Mouse (Mus musculus) kidney, embryonic 14.5 days (tissue): ENCODE measurements at regions not wholly inside any gene's neighbourhood (a gene's known extent, or its start where the extent isn't known, plus 50 kb on each side); places are given as distances from the start of the nearest gene placed in this dataset.
"Not testable (repeated sequence)": the region's sequence is repeated elsewhere in the genome, so short reads cannot be mapped to it uniquely, and the experiment has no call there.

Source experiments
- ATAC-seq: fragments of 200-750 bp; cut with Nextera tagmentation; 2 replicates; pipeline ENCODE4 v1.8.0; 2017; ENCODE audit warnings: moderate number of reproducible peaks, mild to moderate bottlenecking, moderate TSS enrichment, moderate library complexity; ENCODE audit not compliant: low FRiP score, low TSS enrichment
- H3K27ac ChIP-seq: fragments of 300-500 bp; sonication (generic); 2 replicates; pipeline ENCODE4 v1.5.1; 2014; ENCODE audit warnings: low read depth, mild to moderate bottlenecking, low read length, moderate library complexity, mixed read lengths
- H3K27me3 ChIP-seq: fragments of 300-500 bp; sonication (generic); 2 replicates; pipeline ENCODE4 v1.6.1; 2014; ENCODE audit warnings: mild to moderate bottlenecking, low read length; ENCODE audit not compliant: control insufficient read depth, insufficient read depth
- H3K36me3 ChIP-seq: fragments of 300-500 bp; sonication (generic); 2 replicates; pipeline ENCODE4 v1.6.1; 2014; ENCODE audit warnings: low read length, mixed read lengths; ENCODE audit not compliant: control insufficient read depth, insufficient read depth
- H3K4me1 ChIP-seq: fragments of 300-500 bp; sonication (generic); 2 replicates; pipeline ENCODE4 v1.6.1; 2014; ENCODE audit warnings: low read length, mixed read lengths; ENCODE audit not compliant: control insufficient read depth, insufficient read depth
- H3K4me2 ChIP-seq: fragments of 300-500 bp; sonication (generic); replicated peaks from 2 replicates; pipeline ENCODE4 v1.6.1; 2014; ENCODE audit warnings: low read depth, mild to moderate bottlenecking, low read length
- H3K4me3 ChIP-seq: fragments of 300-500 bp; sonication (generic); 2 replicates; pipeline ENCODE4 v1.5.1; 2014; ENCODE audit warnings: mild to moderate bottlenecking, low read length
- H3K9ac ChIP-seq: fragments of 300-500 bp; sonication (generic); 2 replicates; pipeline ENCODE4 v1.6.1; 2014; ENCODE audit warnings: low read depth, mild to moderate bottlenecking, low read length, moderate library complexity
- H3K9me3 ChIP-seq: fragments of 300-500 bp; sonication (generic); 2 replicates; pipeline ENCODE4 v1.6.1; 2016; ENCODE audit warnings: low read length; ENCODE audit not compliant: control insufficient read depth
- WGBS: fragments of 180-500 bp; shearing (Covaris S2); extraction: QIAGEN DNeasy Blood & Tissue Kit; methylation state at CpG from one replicate; pipeline ENCODE4 v1.1.7; 2014; 5-methylcytosine and 5-hydroxymethylcytosine counted together

DNA sequence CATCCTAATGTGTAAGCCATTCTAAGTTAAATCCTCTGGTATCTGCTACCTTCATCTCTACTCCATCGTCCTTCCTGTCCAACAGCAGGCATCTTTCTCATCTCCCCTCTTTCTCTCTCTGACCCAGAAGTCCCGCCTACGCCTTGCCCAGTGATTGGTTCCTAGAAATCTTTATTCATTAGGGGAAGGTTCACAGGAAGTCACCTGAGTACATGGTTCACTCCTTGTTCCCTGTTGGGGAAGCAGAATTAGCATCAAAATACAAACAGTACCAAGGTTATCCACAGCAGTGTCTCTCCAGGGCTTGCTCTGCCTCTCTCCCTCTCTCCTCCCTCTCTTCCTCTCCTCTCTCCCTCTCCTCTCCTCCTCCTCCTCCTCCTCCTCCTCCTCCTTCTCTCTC is 319.4 kb downstream of the Nkx6-1 start:
- no peaks in the 10 kb centered on the region for H3K4me1 ChIP-seq
- no peak overlapping the region for H3K4me2 ChIP-seq
- H3K4me3 ChIP-seq, result no peak overlapping the region
- no peak overlapping the region for H3K9ac ChIP-seq
- H3K27ac ChIP-seq, result no peak overlapping the region
- no peaks in the 10 kb centered on the region for H3K36me3 ChIP-seq
- no peak for ATAC-seq
- 80% methylated on average over 3 of the region's 3 CpGs for WGBS
- H3K9me3 ChIP-seq, result no peaks in the 10 kb centered on the region
- no peaks in the 10 kb centered on the region for H3K27me3 ChIP-seq

GRCm38 (mm10) chr5:101336361-101336760 is 328.4 kb downstream of the Nkx6-1 start:
- H3K27ac ChIP-seq, H3K9me3 ChIP-seq, ATAC-seq, H3K36me3 ChIP-seq, H3K4me2 ChIP-seq, H3K27me3 ChIP-seq, H3K4me3 ChIP-seq, H3K9ac ChIP-seq, H3K4me1 ChIP-seq: not testable (repeated sequence)
- WGBS, result no CpG with 5 or more reads among the region's 1 CpGs

DNA sequence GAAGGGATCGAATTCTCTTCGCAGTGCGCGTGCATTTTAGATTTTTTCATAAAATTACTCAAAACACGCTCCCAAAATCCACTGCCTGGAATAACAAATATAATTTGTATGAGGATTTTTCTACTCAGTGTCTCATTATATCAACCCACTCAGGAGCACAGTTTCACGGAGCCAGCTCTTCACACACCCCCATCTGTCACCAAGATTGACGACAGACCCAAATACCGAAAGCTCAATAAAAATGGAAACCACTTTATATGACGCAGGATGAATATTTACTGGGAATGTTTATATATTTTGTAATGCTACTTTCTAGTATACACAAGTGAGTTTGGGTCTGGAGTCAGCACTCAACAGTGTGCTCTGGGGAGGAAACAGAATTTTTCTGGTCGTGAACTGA is 333.0 kb downstream of the Nkx6-1 start:
- 79% methylated on average over 10 of the region's 10 CpGs for WGBS
- no peaks in the 10 kb centered on the region for H3K27me3 ChIP-seq
- H3K4me2 ChIP-seq, result no peak overlapping the region

GRCm38 (mm10) chr5:101326122-101326521 is 338.7 kb downstream of the Nkx6-1 start:
- no peak for ATAC-seq
- Histone ChIP-seq H3K27ac (no peak overlapping the region), H3K36me3 (no peaks in the 10 kb centered on the region), H3K27me3 (peaks cover 10% of the 10 kb centered on the region), H3K9me3 (no peaks in the 10 kb centered on the region), H3K4me3 (no peak overlapping the region), H3K4me2 (no peak overlapping the region), H3K9ac (no peak overlapping the region), H3K4me1 (no peaks in the 10 kb centered on the region)
- WGBS, result 43% methylated on average over 4 of the region's 4 CpGs

More for the DNA sequence above, 333.0 kb downstream of the Nkx6-1 start:
- H3K27ac ChIP-seq, result no peak overlapping the region
- no peak for ATAC-seq
- H3K4me3 ChIP-seq, result no peak overlapping the region
- no peaks in the 10 kb centered on the region for H3K36me3 ChIP-seq
- H3K4me1 ChIP-seq, result no peaks in the 10 kb centered on the region
- no peak overlapping the region for H3K9ac ChIP-seq
- no peaks in the 10 kb centered on the region for H3K9me3 ChIP-seq

DNA sequence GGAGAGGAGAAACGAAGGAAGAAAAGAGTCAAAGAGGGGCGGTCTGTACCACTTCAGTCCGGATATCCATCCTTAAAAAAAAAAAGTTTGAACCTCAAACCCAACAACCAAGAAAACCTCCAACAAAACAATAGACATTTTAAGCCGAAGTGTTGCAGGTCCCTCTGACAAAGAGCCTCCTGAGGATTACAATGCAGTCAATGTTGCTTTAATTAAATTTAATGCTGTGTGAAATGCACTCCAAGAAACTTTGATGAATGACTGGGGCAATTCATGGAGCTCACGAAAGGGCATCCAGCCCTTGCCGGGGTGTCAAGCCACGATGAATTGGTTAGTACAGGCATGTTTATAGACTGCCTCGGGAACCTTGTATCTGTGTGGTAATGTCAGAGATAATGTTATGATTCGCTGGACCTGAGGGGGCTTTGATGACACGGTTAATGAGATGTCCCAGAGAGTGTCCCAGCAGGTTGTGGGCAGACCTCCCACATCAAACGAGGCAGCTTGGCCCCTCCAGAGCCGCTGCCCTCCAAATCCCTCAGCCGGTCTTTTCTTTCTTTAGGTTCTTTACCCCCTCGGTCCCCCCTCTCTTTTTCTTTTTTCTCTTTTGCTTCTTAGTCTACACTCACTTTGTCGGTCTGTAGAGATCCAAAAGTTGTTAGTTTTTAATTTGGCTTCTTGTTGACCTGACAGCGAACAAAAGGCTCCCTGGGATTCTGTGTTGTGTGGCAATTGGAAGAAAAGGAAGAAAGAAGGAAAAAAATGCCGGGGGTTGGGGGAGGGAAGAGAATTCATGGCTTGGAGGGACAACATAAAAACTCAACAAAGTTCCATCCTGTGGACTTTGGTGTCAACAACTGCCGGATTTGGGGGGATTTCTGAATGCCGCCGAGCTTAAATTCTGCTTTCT is 341.5 kb downstream of the Nkx6-1 start:
- Histone ChIP-seq H3K4me3 (no peak overlapping the region), H3K4me2 (peak overlapping the region; percentile 1; the same call in 1 of the 2 replicates)
- ATAC-seq, result peak; percentile 93

DNA sequence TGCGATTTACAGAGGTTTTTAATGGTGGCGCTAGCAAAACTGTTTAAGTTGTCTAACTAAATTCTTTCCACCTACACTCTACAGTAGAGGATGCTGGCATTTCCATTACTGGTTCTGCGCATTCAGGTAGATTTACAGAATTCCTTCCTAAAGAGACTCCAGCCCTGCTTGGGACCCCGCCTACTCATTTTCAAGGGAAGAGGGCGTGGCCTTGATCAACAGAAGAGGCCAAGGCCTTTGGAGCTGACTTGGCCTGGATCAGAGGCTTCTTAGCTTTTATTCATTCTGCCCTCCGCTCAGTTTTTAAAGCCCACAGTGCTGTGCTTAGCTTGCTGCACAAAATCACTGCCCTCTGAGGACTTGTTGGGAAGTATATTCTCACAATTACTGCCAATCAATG is 364.8 kb downstream of the Nkx6-1 start:
- Histone ChIP-seq H3K9ac (no peak overlapping the region), H3K9me3 (no peaks in the 10 kb centered on the region), H3K27me3 (no peaks in the 10 kb centered on the region), H3K36me3 (no peaks in the 10 kb centered on the region), H3K27ac (no peak overlapping the region), H3K4me3 (no peak overlapping the region), H3K4me1 (no peaks in the 10 kb centered on the region), H3K4me2 (no peak overlapping the region)
- 90% methylated on average over 6 of the region's 6 CpGs for WGBS
- ATAC-seq, result no peak

More for the DNA sequence above, 341.5 kb downstream of the Nkx6-1 start:
- Histone ChIP-seq H3K36me3 (no peaks in the 10 kb centered on the region), H3K9me3 (no peaks in the 10 kb centered on the region), H3K27ac (no peak overlapping the region), H3K27me3 (peaks cover 10% of the 10 kb centered on the region), H3K9ac (no peak overlapping the region), H3K4me1 (no peaks in the 10 kb centered on the region)
- WGBS, result 6% methylated on average over 20 of the region's 20 CpGs

DNA sequence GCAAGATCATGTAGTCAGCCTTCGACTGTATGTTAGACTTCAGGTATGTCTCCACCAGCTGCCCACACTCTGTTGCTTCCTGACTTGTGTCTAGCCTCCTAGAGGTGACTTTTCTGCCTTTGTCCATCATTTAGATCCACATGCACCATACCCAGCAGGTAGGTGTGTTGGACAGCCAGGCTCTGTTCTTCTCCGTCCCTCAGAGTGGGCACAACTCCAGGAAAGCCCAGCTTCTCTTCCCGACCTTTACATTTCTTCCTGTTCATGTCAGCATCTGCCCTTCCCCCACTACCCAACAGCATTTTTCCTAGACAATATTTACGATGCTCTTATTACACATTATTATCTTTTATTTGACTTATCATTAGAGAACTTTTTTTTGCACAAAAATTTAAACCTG is 366.4 kb downstream of the Nkx6-1 start:
- 72% methylated on average over 4 of the region's 4 CpGs for WGBS
- no peak overlapping the region for H3K9ac ChIP-seq
- H3K36me3 ChIP-seq, result no peaks in the 10 kb centered on the region
- H3K27me3 ChIP-seq, result no peaks in the 10 kb centered on the region
- no peak overlapping the region for H3K4me3 ChIP-seq
- H3K9me3 ChIP-seq, result no peaks in the 10 kb centered on the region
- H3K4me2 ChIP-seq, result no peak overlapping the region
- no peak overlapping the region for H3K27ac ChIP-seq
- no peak for ATAC-seq
- no peaks in the 10 kb centered on the region for H3K4me1 ChIP-seq

DNA sequence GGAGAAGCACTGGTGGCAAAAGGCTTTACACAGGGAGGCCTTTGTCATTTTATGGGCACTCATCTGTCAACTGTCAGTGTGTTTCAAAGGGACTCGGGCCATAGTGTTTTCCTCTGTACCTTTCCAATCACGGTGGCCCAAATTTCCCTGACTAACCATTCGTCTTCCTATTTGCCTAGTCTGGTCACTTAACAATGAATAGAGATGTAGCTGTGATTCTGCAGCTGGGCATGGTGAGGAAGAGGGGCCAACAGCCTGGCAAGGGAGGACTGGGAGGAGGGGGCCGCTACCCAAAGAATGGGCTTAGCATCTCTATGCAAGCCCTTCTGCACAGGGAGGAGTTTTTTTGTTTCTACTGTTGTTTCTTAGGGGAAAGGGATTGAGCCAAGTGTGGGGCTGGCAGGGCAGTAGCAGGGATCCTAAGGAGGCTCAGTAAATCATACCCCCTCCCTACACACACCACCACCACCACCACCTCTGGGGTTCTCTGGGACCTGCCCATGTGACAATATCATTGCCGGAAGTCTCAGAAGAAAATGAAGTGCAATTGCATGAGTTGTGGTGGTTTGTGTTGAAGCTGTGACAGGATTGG is 367.2 kb downstream of the Nkx6-1 start:
- Histone ChIP-seq H3K9ac (no peak overlapping the region), H3K4me2 (no peak overlapping the region), H3K27ac (no peak overlapping the region), H3K36me3 (no peaks in the 10 kb centered on the region), H3K4me3 (no peak overlapping the region), H3K4me1 (no peaks in the 10 kb centered on the region), H3K9me3 (no peaks in the 10 kb centered on the region), H3K27me3 (no peaks in the 10 kb centered on the region)
- no peak for ATAC-seq
- WGBS, result 32% methylated on average over 5 of the region's 5 CpGs

GRCm38 (mm10) chr5:101295941-101296340 is 368.9 kb downstream of the Nkx6-1 start:
- H3K9ac ChIP-seq, result no peak overlapping the region
- H3K4me2 ChIP-seq, result no peak overlapping the region
- H3K9me3 ChIP-seq, result no peaks in the 10 kb centered on the region
- H3K4me3 ChIP-seq, result no peak overlapping the region
- H3K36me3 ChIP-seq, result no peaks in the 10 kb centered on the region
- no peak for ATAC-seq
- H3K27ac ChIP-seq, result no peak overlapping the region
- 71% methylated on average over 7 of the region's 7 CpGs for WGBS
- H3K27me3 ChIP-seq, result no peaks in the 10 kb centered on the region
- H3K4me1 ChIP-seq, result no peaks in the 10 kb centered on the region
